Mouse (Mus musculus): ENCODE measurements at regions not wholly inside any gene's neighbourhood (a gene's known extent, or its start where the extent isn't known, plus 50 kb on each side); places are given as distances from the start of the nearest gene placed in this dataset.

- H3K27ac ChIP-seq (ENCODE audit: low read depth, low read length) = no peak overlapping the region
- H3K9ac ChIP-seq = no peak overlapping the region
- H3K27me3 ChIP-seq (ENCODE audit: insufficient read depth, low read length) = no peaks in the 10 kb centered on the region
- H3K36me3 ChIP-seq (ENCODE audit: insufficient read depth) = no peaks in the 10 kb centered on the region
- ATAC-seq (no peak), DNase-seq (no peak)
- no peak overlapping the region for H3K4me3 ChIP-seq (ENCODE audit: low read depth, low read length)
- TF ChIP-seq CTCF (IDR thresholded peaks at IDR 0.05; ENCODE audit: low read depth) = no peak
- no peak overlapping the region for H3K4me2 ChIP-seq (ENCODE audit: low read depth)
- WGBS = 73% methylated on average over 6 of the region's 6 CpGs
- no peaks in the 10 kb centered on the region for H3K9me3 ChIP-seq (ENCODE audit: low read length)
- H3K4me1 ChIP-seq (ENCODE audit: insufficient read depth) = no peaks in the 10 kb centered on the region
Observed at GRCm38 (mm10) chr2:147851186-147851802, 195.5 kb downstream of the Foxa2 start.

GRCm38 (mm10) chr2:147846968-147847749 is 199.6 kb downstream of the Foxa2 start:
- no peaks in the 10 kb centered on the region for H3K4me1 ChIP-seq (ENCODE audit: insufficient read depth)
- peak; percentile 20 for DNase-seq
- no peak overlapping the region for H3K4me3 ChIP-seq (ENCODE audit: low read depth, low read length)
- TF ChIP-seq CTCF (IDR thresholded peaks at IDR 0.05; ENCODE audit: low read depth) = peak; percentile 66
- WGBS = 18% methylated on average over 10 of the region's 10 CpGs
- no peak overlapping the region for H3K27ac ChIP-seq (ENCODE audit: low read depth, low read length)
- H3K27me3 ChIP-seq (ENCODE audit: insufficient read depth, low read length) = no peaks in the 10 kb centered on the region
- no peaks in the 10 kb centered on the region for H3K9me3 ChIP-seq (ENCODE audit: low read length)
- ATAC-seq = peak; percentile 45; the same call in 1 of the 2 replicates
- H3K36me3 ChIP-seq (ENCODE audit: insufficient read depth) = no peaks in the 10 kb centered on the region
- H3K9ac ChIP-seq = no peak overlapping the region
- H3K4me2 ChIP-seq (ENCODE audit: low read depth) = no peak overlapping the region

GRCm38 (mm10) chr2:147845256-147845655 is 201.5 kb downstream of the Foxa2 start:
- H3K9ac ChIP-seq = no peak overlapping the region
- H3K4me1 ChIP-seq (ENCODE audit: insufficient read depth) = no peaks in the 10 kb centered on the region
- no peaks in the 10 kb centered on the region for H3K9me3 ChIP-seq (ENCODE audit: low read length)
- no peaks in the 10 kb centered on the region for H3K36me3 ChIP-seq (ENCODE audit: insufficient read depth)
- WGBS = 63% methylated on average over 1 of the region's 1 CpGs
- no peak overlapping the region for H3K4me2 ChIP-seq (ENCODE audit: low read depth)
- no peaks in the 10 kb centered on the region for H3K27me3 ChIP-seq (ENCODE audit: insufficient read depth, low read length)
- H3K27ac ChIP-seq (ENCODE audit: low read depth, low read length) = no peak overlapping the region
- DNase-seq (no peak), ATAC-seq (no peak)
- no peak for TF ChIP-seq CTCF (IDR thresholded peaks at IDR 0.05; ENCODE audit: low read depth)
- no peak overlapping the region for H3K4me3 ChIP-seq (ENCODE audit: low read depth, low read length)

GRCm38 (mm10) chr2:147840936-147841335 is 205.8 kb downstream of the Foxa2 start:
- 88% methylated on average over 5 of the region's 5 CpGs for WGBS
- H3K9ac ChIP-seq = no peak overlapping the region
- no peaks in the 10 kb centered on the region for H3K27me3 ChIP-seq (ENCODE audit: insufficient read depth, low read length)
- no peak for TF ChIP-seq CTCF (IDR thresholded peaks at IDR 0.05; ENCODE audit: low read depth)
- H3K4me2 ChIP-seq (ENCODE audit: low read depth) = no peak overlapping the region
- no peak for ATAC-seq
- no peak for DNase-seq
- no peaks in the 10 kb centered on the region for H3K9me3 ChIP-seq (ENCODE audit: low read length)
- H3K27ac ChIP-seq (ENCODE audit: low read depth, low read length) = no peak overlapping the region
- H3K36me3 ChIP-seq (ENCODE audit: insufficient read depth) = no peaks in the 10 kb centered on the region
- H3K4me1 ChIP-seq (ENCODE audit: insufficient read depth) = no peaks in the 10 kb centered on the region
- H3K4me3 ChIP-seq (ENCODE audit: low read depth, low read length) = no peak overlapping the region

- TF ChIP-seq CTCF (IDR thresholded peaks at IDR 0.05; ENCODE audit: low read depth) = no peak
- no peak overlapping the region for H3K4me2 ChIP-seq (ENCODE audit: low read depth)
- H3K36me3 ChIP-seq (ENCODE audit: insufficient read depth) = no peaks in the 10 kb centered on the region
- H3K27me3 ChIP-seq (ENCODE audit: insufficient read depth, low read length) = no peaks in the 10 kb centered on the region
- ATAC-seq = no peak
- H3K9me3 ChIP-seq (ENCODE audit: low read length) = no peaks in the 10 kb centered on the region
- H3K27ac ChIP-seq (ENCODE audit: low read depth, low read length) = no peak overlapping the region
- H3K9ac ChIP-seq = no peak overlapping the region
- 79% methylated on average over 4 of the region's 4 CpGs for WGBS
- H3K4me3 ChIP-seq (ENCODE audit: low read depth, low read length) = no peak overlapping the region
- no peak for DNase-seq
- no peaks in the 10 kb centered on the region for H3K4me1 ChIP-seq (ENCODE audit: insufficient read depth)
Observed at GRCm38 (mm10) chr2:147838613-147839012, 208.2 kb downstream of the Foxa2 start.

- WGBS = 47% methylated on average over 6 of the region's 6 CpGs
- H3K4me2 ChIP-seq (ENCODE audit: low read depth) = no peak overlapping the region
Observed at GRCm38 (mm10) chr2:147830551-147830950, 216.2 kb downstream of the Foxa2 start.

GRCm38 (mm10) chr2:147816951-147817350 is 229.8 kb downstream of the Foxa2 start:
- H3K4me2 ChIP-seq (ENCODE audit: low read depth) = no peak overlapping the region
- no peak for ATAC-seq

More at GRCm38 (mm10) chr2:147830551-147830950, 216.2 kb downstream of the Foxa2 start:
- ATAC-seq (no peak), DNase-seq (no peak)
- Histone ChIP-seq H3K27ac (ENCODE audit: low read depth, low read length) (no peak overlapping the region), H3K9me3 (ENCODE audit: low read length) (no peaks in the 10 kb centered on the region), H3K36me3 (ENCODE audit: insufficient read depth) (no peaks in the 10 kb centered on the region), H3K4me1 (ENCODE audit: insufficient read depth) (no peaks in the 10 kb centered on the region), H3K4me3 (ENCODE audit: low read depth, low read length) (no peak overlapping the region), H3K27me3 (ENCODE audit: insufficient read depth, low read length) (no peaks in the 10 kb centered on the region), H3K9ac (no peak overlapping the region)
- TF ChIP-seq CTCF (IDR thresholded peaks at IDR 0.05; ENCODE audit: low read depth) = no peak

More at GRCm38 (mm10) chr2:147816951-147817350, 229.8 kb downstream of the Foxa2 start:
- Histone ChIP-seq H3K4me1 (ENCODE audit: insufficient read depth) (no peaks in the 10 kb centered on the region), H3K27ac (ENCODE audit: low read depth, low read length) (no peak overlapping the region), H3K9me3 (ENCODE audit: low read length) (no peaks in the 10 kb centered on the region), H3K9ac (no peak overlapping the region), H3K4me3 (ENCODE audit: low read depth, low read length) (no peak overlapping the region), H3K36me3 (ENCODE audit: insufficient read depth) (no peaks in the 10 kb centered on the region), H3K27me3 (ENCODE audit: insufficient read depth, low read length) (no peaks in the 10 kb centered on the region)
- no peak for TF ChIP-seq CTCF (IDR thresholded peaks at IDR 0.05; ENCODE audit: low read depth)
- no peak for DNase-seq
- 79% methylated on average over 3 of the region's 3 CpGs for WGBS

Measured in forebrain, postnatal 0 days (tissue).